Mouse (Mus musculus) large intestine, adult 2 months (tissue): Measurements from ENCODE around the gene Gm5798. TPM values are rescaled to one million over a fixed set of nuclear protein-coding genes. Genes with fewer than 3 reads are reported as not detected.
"Not testable (repeated sequence)": the region's sequence is repeated elsewhere in the genome, so short reads cannot be mapped to it uniquely, and the experiment has no call there.

Experiments used
- DNase-seq: peaks from one replicate; pipeline ENCODE4 v3.0.0-alpha.2; 2012; ENCODE audit warnings: low read depth, low spot score
- WGBS: fragments of 180-500 bp; shearing (Covaris S2); methylation state at CpG from one replicate; pipeline ENCODE4 v1.1.7; 2018; 5-methylcytosine and 5-hydroxymethylcytosine counted together
- polyA plus RNA-seq: library from polyadenylated mRNA; depleted of rRNA; stranded (reverse); fragments of >200 nt; gene quantifications from 2 replicates; pipeline ENCODE4 v1.2.3, GENCODE M21; 2012; rRNA removed

The Gm5798 gene
- polyA plus RNA-seq: not detected in 2 replicates

DNA sequence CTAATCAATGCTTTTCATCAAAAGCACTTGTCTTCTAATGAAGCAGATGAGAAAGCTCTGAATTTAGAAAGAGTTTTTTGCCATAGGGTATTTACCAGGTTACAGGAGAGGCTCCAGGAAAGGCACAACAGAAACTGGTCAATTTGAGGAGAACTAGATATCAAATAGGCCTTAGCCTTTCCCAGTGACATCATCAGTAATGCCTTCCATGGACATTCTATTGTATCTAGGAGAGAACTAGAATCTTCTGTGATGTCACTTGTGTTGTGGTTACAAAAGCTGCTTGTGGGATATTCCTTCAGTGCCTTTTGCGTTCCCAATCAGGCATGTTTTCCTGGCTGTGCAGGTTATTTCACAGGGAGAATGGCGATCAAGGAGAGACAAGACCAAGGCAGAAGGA is at the start of gene Gm5798:
Gene Gm5798 (plus strand): TSS at position 301 of the 400 bp plus-strand sequence.
- DNase-seq: not testable (repeated sequence)

GRCm38 (mm10) chr14:41386279-41386678 is 37.9 kb downstream of the Gm5798 start, which contains the start of gene Gm7945:
Gene Gm7945 (minus strand): TSS chr14:41386379.
- WGBS: no CpG with 5 or more reads among the region's 3 CpGs
- DNase-seq: not testable (repeated sequence)

More for the DNA sequence above, at the start of gene Gm5798:
- 52% methylated on average over 2 of the region's 2 CpGs for WGBS

Other genes with a start within 250 kb of the Gm5798 start
- gene Mat1a, start 243.6 kb upstream of the Gm5798 start, polyA plus RNA-seq: not detected in 2 replicates
- not detected in 2 replicates for gene Sftpa1, start 216.8 kb upstream of the Gm5798 start, polyA plus RNA-seq
- not detected in 2 replicates for gene Mbl1, start 197.2 kb upstream of the Gm5798 start, polyA plus RNA-seq
- gene Sftpd, start 163.5 kb upstream of the Gm5798 start, polyA plus RNA-seq: not detected in 2 replicates
- not detected in 2 replicates for gene Gm2832, start 69.8 kb upstream of the Gm5798 start, polyA plus RNA-seq
- gene Gm7945, start 37.8 kb downstream of the Gm5798 start, polyA plus RNA-seq: not detected in 2 replicates
- not detected in 2 replicates for gene Gm6482, start 59.7 kb downstream of the Gm5798 start, polyA plus RNA-seq
- gene Gm7954, start 104.9 kb downstream of the Gm5798 start, polyA plus RNA-seq: not detected in 2 replicates
- gene Gm3486, start 140.9 kb downstream of the Gm5798 start, polyA plus RNA-seq: not detected in 2 replicates
- gene Gm7970, start 207.0 kb downstream of the Gm5798 start, polyA plus RNA-seq: not detected in 2 replicates
- gene 1700049E17Rik2, start 224.6 kb downstream of the Gm5798 start, polyA plus RNA-seq: not detected in 2 replicates